Mouse (Mus musculus): ENCODE results near the gene Crtc1.

- TF ChIP-seq POLR2A (IDR thresholded peaks at IDR 0.05; ENCODE audit: insufficient read depth, low read length) (no peak), CTCF (IDR thresholded peaks at IDR 0.05; ENCODE audit: low read depth, low read length) (no peak)
Measured at GRCm38 (mm10) chr8:70438423-70438822, 956 bp downstream of the Crtc1 start.

Measured in ES-Bruce4 (cell line).